Mouse (Mus musculus): ENCODE results near the gene Tcf7l1.

The Tcf7l1 gene

GRCm38 (mm10) chr6:72783780-72784179 lies 5.3 kb downstream of the Tcf7l1 start:
- DNase-seq: no peak

GRCm38 (mm10) chr6:72778779-72779776 lies 10.0 kb downstream of the Tcf7l1 start:
- DNase-seq: no peak

DNA sequence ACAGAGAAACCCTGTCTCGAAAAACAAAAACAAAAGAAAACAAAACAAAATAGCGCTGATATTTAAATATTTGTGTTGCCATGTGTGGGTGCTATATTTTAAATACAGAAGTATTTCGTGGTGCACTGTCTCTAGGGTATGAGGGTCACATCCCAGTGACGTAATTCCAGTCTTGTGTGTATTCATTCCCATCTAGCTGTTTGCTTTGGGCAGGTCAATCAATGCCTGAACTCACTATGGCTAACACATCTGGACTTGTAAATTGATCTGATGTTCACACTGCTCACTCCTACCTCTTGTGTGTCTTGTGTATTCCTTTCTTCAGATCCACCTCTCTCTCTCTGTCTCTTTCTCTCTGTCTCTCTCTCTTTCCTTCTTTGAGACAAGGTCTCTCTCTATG lies 11.8 kb downstream of the Tcf7l1 start:
- no peak for DNase-seq

- DNase-seq: no peak
Observed at GRCm38 (mm10) chr6:72774275-72774674, 14.8 kb downstream of the Tcf7l1 start.

GRCm38 (mm10) chr6:72769915-72770776 lies 18.9 kb downstream of the Tcf7l1 start:
- no peak for DNase-seq

- no peak for DNase-seq
Observed at GRCm38 (mm10) chr6:72769343-72769742, 19.7 kb downstream of the Tcf7l1 start.

- DNase-seq: peak; percentile 14
Observed at GRCm38 (mm10) chr6:72768804-72769203, 20.2 kb downstream of the Tcf7l1 start.

DNA sequence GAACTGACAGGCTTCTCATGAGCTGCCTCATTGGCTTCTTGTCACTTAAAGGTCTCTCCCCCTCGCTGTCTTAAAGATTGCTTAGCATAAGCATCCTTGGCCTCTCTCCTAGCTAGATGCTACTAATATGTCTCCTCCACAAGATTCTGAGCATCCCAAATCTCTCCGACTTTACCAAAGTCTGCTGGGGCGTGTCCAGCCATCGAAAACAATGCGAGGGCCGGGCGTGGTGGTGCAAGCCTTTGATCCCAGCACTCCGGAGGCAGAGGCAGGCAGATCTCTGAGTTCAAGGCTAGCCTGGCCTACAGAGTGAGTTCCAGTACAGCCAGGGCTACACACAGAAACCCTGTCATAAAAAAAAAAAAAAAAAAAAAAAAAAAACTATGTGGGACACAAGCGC lies 21.0 kb downstream of the Tcf7l1 start:
- DNase-seq: no peak

DNA sequence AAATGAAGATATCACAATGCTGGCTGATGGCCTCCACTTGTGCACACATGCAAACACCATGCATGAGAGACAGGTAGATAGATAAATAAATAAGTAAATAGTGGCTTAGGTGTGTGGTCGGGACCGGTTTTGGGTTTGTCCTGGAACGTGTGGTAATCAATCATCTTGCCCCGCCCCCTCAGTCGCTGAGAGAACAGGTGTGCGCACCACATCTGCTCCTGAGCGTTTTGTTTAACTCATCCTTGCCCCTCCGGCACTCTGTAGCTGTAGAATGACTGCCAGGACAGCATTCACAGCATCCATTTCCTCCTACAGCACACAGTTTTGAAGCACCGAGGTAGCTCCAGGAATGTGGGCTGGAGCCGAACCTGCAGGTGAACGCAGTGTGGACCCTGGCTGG lies 25.4 kb downstream of the Tcf7l1 start:
- DNase-seq: no peak

GRCm38 (mm10) chr6:72761645-72762044 lies 27.4 kb downstream of the Tcf7l1 start:
- no peak for DNase-seq

GRCm38 (mm10) chr6:72758239-72759017 lies 30.6 kb downstream of the Tcf7l1 start:
- no peak for DNase-seq

- DNase-seq: no peak
Observed at GRCm38 (mm10) chr6:72755267-72755889, 33.7 kb downstream of the Tcf7l1 start.

DNA sequence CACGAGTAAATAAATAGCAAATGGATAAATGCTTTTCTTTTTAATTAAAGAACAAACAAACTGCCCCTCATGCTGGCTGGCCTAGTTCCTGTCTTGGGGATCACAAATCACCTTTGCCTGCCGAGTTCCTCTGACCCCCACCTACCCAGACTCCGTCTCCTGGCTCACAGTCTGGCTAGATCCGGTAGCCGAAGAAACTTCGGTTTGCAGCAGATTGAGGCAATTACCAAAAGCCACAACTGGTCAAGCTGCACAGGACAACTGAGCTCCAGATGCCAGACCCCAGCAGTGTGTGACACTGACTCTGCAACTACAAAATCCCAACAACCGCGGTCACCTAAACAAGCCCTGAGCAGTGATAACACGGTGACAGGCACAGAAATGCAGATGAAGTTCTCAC lies 34.8 kb downstream of the Tcf7l1 start:
- DNase-seq: no peak

DNA sequence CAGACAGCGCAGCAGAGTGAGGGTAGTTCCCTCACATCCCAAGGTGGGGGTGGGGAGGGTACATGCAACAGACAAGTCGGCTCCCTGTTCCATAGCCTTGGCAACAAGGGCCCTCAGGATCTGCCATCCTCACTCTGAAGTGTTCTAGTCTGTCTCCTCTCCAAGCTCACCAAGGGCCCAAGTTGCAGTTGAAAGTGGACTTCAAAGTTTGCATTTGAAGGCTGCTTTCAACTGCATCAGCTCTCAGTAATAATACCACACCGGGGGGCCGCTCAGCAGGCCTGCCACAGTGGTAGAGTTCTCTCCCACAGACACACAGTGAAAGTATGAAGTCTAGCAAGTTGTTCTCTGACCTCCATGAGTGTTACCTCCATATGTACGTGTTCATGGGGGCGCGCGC lies 35.3 kb downstream of the Tcf7l1 start:
- no peak for DNase-seq

DNA sequence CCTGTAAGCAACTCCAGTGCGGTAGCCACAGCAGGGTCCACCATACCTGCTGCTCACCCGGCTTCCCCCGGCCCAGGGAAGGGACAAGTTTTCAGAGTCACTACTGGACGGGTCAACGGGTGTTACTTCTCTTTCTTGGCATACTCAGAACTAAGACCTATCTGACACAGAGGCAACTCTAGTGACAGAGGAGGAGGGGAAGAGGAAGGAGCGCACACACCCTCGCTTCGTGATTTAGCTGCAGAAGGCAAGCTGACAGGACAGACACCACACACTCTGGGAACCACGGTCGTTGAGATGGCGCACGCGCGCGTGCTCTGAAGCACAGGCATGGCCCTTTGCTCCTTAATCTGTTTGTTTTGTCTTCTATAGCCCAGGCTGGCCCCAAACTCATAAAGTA lies 36.2 kb downstream of the Tcf7l1 start:
- no peak for DNase-seq

- no peak for DNase-seq
Observed at GRCm38 (mm10) chr6:72751210-72751609, 37.8 kb downstream of the Tcf7l1 start.

DNA sequence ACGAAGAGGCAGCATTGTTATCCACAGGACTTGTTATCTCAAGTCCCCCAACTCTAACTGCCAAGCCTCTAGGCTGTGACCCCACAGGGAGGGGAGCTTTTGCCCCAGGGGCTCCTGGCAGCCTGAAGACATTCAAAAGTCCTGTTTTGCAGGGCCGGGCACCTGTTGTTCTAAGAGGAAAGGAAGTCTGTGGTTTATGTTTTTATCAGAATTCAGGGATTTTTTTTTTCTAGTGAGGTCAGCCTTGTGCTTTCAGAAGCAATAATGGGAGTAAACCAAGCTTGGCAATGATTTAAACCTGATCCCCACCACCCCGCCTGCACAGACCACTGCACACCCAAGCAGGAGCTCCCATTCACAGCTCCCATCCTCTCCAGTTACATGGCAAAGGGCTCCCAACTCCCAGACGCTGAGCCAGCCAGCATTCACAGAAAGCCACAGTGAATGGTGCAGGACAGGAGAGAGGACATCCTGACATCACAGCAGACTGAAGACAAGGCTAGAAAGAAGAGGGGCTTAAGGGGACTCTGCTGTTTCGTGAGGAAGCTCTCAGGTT lies 40.1 kb downstream of the Tcf7l1 start:
- DNase-seq: no peak

- no peak for DNase-seq
Observed at GRCm38 (mm10) chr6:72748421-72748820, 40.6 kb downstream of the Tcf7l1 start.

DNA sequence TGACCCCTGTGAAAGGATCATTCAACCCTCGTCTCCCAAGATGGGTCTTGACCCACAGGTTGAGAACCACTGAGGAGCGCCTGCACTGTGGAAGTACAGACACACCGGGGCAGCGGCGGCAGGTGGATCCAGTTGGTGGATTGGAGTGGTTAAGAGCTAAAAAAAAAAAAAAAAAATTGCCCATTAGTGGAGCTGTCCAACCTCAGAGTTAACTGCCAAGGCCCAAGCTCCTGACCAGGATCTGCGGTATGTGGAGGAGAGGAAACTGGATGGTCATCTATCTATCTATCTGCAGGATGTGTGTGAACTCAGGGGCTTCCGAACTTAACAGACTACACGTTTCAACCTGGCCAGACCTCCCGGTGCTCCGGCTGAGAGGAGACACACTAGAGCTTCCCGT lies 41.2 kb downstream of the Tcf7l1 start:
- no peak for DNase-seq

GRCm38 (mm10) chr6:72747156-72747555 lies 41.9 kb downstream of the Tcf7l1 start:
- no peak for DNase-seq

GRCm38 (mm10) chr6:72745781-72746180 lies 43.3 kb downstream of the Tcf7l1 start:
- no peak for DNase-seq

Data from cerebellum, adult 9-11 months (tissue).